Mouse (Mus musculus) hindbrain, embryonic 11.5 days (tissue): ENCODE measurements around the gene Mtif2. TPM values are rescaled to one million over a fixed set of nuclear protein-coding genes. Genes with fewer than 3 reads are reported as not detected.
"Not testable (repeated sequence)": the region's sequence is repeated elsewhere in the genome, so short reads cannot be mapped to it uniquely, and the experiment has no call there.

ENCODE experiments used
- ATAC-seq: fragments of 200-750 bp; cut with Nextera tagmentation; 2 replicates; pipeline ENCODE4 v1.8.0; 2017; ENCODE audit warnings: mild to moderate bottlenecking, moderate TSS enrichment, moderate library complexity; ENCODE audit not compliant: low FRiP score
- DNase-seq: peaks from one replicate; pipeline ENCODE4 v3.0.0-alpha.2; 2015; ENCODE audit warnings: low spot score
- H3K27ac ChIP-seq: fragments of 300-500 bp; sonication (generic); 2 replicates; pipeline ENCODE4 v1.5.1; 2014; ENCODE audit warnings: mild to moderate bottlenecking, low read depth, low read length
- H3K27me3 ChIP-seq: fragments of 300-500 bp; sonication (generic); 2 replicates; pipeline ENCODE4 v1.6.1; 2014; ENCODE audit warnings: mild to moderate bottlenecking, low read length, moderate library complexity, mixed read lengths; ENCODE audit not compliant: control insufficient read depth, insufficient read depth
- H3K36me3 ChIP-seq: fragments of 300-500 bp; sonication (generic); 2 replicates; pipeline ENCODE4 v1.6.1; 2014; ENCODE audit warnings: mild to moderate bottlenecking, low read length, moderate library complexity, mixed read lengths; ENCODE audit not compliant: control insufficient read depth, insufficient read depth
- H3K4me1 ChIP-seq: fragments of 300-500 bp; sonication (generic); replicated peaks from 2 replicates; pipeline ENCODE4 v1.6.1; 2014; ENCODE audit warnings: low read length, mixed read lengths; ENCODE audit not compliant: control insufficient read depth, insufficient read depth
- H3K4me2 ChIP-seq: fragments of 300-500 bp; sonication (generic); replicated peaks from 2 replicates; pipeline ENCODE4 v1.6.1; 2014; ENCODE audit warnings: mild to moderate bottlenecking, low read depth, low read length
- H3K4me3 ChIP-seq: fragments of 300-500 bp; sonication (generic); 2 replicates; pipeline ENCODE4 v1.5.1; 2014; ENCODE audit warnings: low read depth, low read length
- H3K9ac ChIP-seq: fragments of 300-500 bp; sonication (generic); 2 replicates; pipeline ENCODE4 v1.6.1; 2014; ENCODE audit warnings: low read depth, low read length
- H3K9me3 ChIP-seq: fragments of 300-500 bp; sonication (generic); 2 replicates; pipeline ENCODE4 v1.6.1; 2016; ENCODE audit warnings: low read length; ENCODE audit not compliant: control insufficient read depth
- WGBS: fragments of 180-500 bp; shearing (Covaris S2); extraction: QIAGEN DNeasy Blood & Tissue Kit; methylation state at CpG from one replicate; pipeline ENCODE4 v1.1.7; 2014; 5-methylcytosine and 5-hydroxymethylcytosine counted together
- polyA plus RNA-seq: library from polyadenylated mRNA; unstranded; fragments of >200 nt; fragmentation: Nextera tagmentation; extraction: Ambion mirVana; gene quantifications from 2 replicates; pipeline ENCODE4 v1.2.1, GENCODE M21; 2014

Mtif2 gene
- polyA plus RNA-seq, 1 experiment from 2014 or later: 49.9 TPM

DNA sequence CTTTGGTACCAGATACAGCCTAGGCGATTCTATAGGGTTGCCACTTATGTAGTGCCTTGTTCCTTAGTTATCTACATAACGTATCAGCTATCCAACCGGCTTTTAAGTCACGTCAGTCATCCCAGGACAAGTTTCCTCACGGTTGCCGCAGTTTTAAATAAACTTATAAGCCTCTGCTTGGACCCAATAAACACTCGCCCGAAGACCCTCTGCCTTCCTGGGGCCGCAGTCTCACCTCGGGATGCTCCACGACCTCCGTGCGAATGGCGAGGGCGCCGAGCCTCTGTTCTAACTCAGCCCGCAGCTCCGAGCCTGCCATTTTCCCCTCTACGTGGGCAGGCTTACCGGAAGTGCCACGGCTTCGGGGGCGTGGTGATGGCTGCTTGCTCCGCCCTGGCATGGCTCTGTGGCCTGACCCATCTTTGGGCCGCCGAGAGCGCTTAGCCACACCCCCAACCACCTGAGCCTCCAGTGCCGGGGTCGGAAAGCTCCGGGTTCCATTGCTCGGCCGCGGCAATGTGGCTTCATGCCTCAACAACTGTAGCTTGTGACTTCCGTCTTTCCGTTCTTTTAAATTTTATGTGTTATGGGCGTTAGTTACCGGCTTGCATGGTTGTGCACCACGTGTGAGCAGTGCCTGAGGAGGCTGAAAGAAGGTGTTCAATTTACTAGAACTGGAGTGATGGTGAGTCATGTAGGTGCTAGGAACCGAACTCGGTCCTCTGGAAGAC lies 11.4 kb upstream of the Mtif2 start, which contains the start of gene Prorsd1:
Prorsd1 (minus strand) TSS at position 352 of the 731 bp plus-strand sequence.
- no peaks in the 10 kb centered on the region for H3K4me1 ChIP-seq
- H3K36me3 ChIP-seq: no peaks in the 10 kb centered on the region
- H3K9me3 ChIP-seq: no peaks in the 10 kb centered on the region
- 4% methylated on average over 40 of the region's 40 CpGs for WGBS
- H3K27me3 ChIP-seq: no peaks in the 10 kb centered on the region
- peak; percentile 99 for ATAC-seq
- peak within 1 kb of the TSS; percentile 40; the same call in 1 of the 2 replicates for H3K27ac ChIP-seq
- peak within 1 kb of the TSS; percentile 56 for H3K4me3 ChIP-seq
- H3K9ac ChIP-seq: peak within 1 kb of the TSS; percentile 68
- DNase-seq: peak; percentile 93
- peak within 1 kb of the TSS; percentile 55 for H3K4me2 ChIP-seq

DNA sequence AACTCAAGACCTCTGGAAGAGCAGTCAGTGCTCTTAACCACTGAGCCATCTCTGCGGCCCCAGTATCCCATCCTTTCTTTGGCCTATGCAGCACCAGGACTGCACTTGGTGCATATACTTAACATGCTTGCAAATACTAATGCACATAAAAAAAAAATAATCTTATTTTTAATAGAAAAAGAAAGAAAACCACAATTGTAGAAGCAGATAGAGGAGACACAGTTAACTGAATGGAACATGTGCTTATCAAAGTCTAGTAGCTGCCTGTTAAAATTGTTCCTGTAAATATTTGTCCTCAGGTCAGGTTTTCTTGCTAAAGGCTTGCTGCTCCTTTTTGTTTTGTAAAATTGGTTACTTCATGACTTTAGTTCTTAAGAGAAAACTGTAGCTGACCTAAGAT lies 12.0 kb downstream of the Mtif2 start:
- Histone ChIP-seq H3K4me3 (no peak overlapping the region), H3K36me3 (peaks cover 3% of the 10 kb centered on the region; the same call in 1 of the 2 replicates), H3K27ac (no peak overlapping the region), H3K9ac (no peak overlapping the region), H3K4me1 (no peaks in the 10 kb centered on the region), H3K9me3 (no peaks in the 10 kb centered on the region), H3K27me3 (no peaks in the 10 kb centered on the region), H3K4me2 (no peak overlapping the region)
- no peak for ATAC-seq
- 92% methylated on average over 1 of the region's 1 CpGs for WGBS
- no peak for DNase-seq

GRCm38 (mm10) chr11:29544225-29544945 lies 18.2 kb downstream of the Mtif2 start:
- H3K9ac ChIP-seq: no peak overlapping the region
- H3K36me3 ChIP-seq: peaks cover 4% of the 10 kb centered on the region; the same call in 1 of the 2 replicates
- H3K9me3 ChIP-seq: no peaks in the 10 kb centered on the region
- ATAC-seq (no peak), DNase-seq (no peak)
- no peak overlapping the region for H3K4me3 ChIP-seq
- no peak overlapping the region for H3K27ac ChIP-seq
- no peak overlapping the region for H3K4me2 ChIP-seq
- 91% methylated on average over 3 of the region's 3 CpGs for WGBS
- no peaks in the 10 kb centered on the region for H3K27me3 ChIP-seq
- no peaks in the 10 kb centered on the region for H3K4me1 ChIP-seq

- H3K9me3 ChIP-seq, ATAC-seq, H3K36me3 ChIP-seq, H3K4me3 ChIP-seq, H3K27me3 ChIP-seq, H3K4me2 ChIP-seq, H3K27ac ChIP-seq, H3K4me1 ChIP-seq, H3K9ac ChIP-seq, DNase-seq: not testable (repeated sequence)
- 97% methylated on average over 4 of the region's 4 CpGs for WGBS
Measured at GRCm38 (mm10) chr11:29545150-29545752, 19.0 kb downstream of the Mtif2 start.

- DNase-seq, H3K27ac ChIP-seq, ATAC-seq, H3K9ac ChIP-seq, H3K4me1 ChIP-seq, H3K27me3 ChIP-seq, H3K36me3 ChIP-seq, H3K9me3 ChIP-seq: not testable (repeated sequence)
- WGBS: 92% methylated on average over 2 of the region's 2 CpGs
- H3K4me3 ChIP-seq: peak overlapping the region; percentile 71
- H3K4me2 ChIP-seq: peak overlapping the region; percentile 26; the same call in 1 of the 2 replicates
Measured at GRCm38 (mm10) chr11:29546297-29546696, 20.1 kb downstream of the Mtif2 start.

DNA sequence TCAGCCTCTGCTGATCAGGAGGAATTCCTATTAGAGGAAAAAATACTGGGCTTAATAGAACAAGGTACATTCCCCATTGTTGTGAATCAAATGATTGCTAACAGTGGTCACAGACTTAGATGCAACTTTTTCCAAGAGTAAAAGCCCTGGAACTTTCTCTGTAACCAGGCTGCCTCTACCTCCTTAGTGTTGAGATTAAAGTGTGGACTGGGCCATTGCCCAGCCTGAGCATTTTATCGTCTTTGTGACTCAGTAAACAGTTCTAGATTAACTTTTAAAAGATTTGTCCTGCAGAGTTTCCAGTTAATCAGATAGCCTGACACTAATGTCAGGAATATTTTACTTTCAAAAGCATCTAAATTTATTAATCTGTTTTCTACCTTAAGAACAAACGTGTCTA lies 20.6 kb downstream of the Mtif2 start:
- DNase-seq (no peak), ATAC-seq (no peak)
- Histone ChIP-seq H3K9me3 (no peaks in the 10 kb centered on the region), H3K36me3 (peaks cover 4% of the 10 kb centered on the region; the same call in 1 of the 2 replicates), H3K4me2 (peak overlapping the region; percentile 26), H3K27me3 (no peaks in the 10 kb centered on the region), H3K27ac (no peak overlapping the region), H3K9ac (peak overlapping the region; percentile 90), H3K4me3 (peak overlapping the region; percentile 71), H3K4me1 (no peaks in the 10 kb centered on the region)
- 34% methylated on average over 2 of the region's 2 CpGs for WGBS

GRCm38 (mm10) chr11:29547249-29547751 lies 21.1 kb downstream of the Mtif2 start:
- Histone ChIP-seq H3K27ac (peak overlapping the region; percentile 60; the same call in 1 of the 2 replicates), H3K9ac (peak overlapping the region; percentile 90), H3K36me3 (peaks cover 4% of the 10 kb centered on the region; the same call in 1 of the 2 replicates), H3K4me1 (no peaks in the 10 kb centered on the region), H3K4me2 (peak overlapping the region; percentile 26), H3K4me3 (peak overlapping the region; percentile 71), H3K9me3 (no peaks in the 10 kb centered on the region), H3K27me3 (no peaks in the 10 kb centered on the region)
- ATAC-seq (peak; percentile 13; the same call in 1 of the 2 replicates), DNase-seq (no peak)
- under 1% methylated on average over 27 of the region's 27 CpGs for WGBS

DNA sequence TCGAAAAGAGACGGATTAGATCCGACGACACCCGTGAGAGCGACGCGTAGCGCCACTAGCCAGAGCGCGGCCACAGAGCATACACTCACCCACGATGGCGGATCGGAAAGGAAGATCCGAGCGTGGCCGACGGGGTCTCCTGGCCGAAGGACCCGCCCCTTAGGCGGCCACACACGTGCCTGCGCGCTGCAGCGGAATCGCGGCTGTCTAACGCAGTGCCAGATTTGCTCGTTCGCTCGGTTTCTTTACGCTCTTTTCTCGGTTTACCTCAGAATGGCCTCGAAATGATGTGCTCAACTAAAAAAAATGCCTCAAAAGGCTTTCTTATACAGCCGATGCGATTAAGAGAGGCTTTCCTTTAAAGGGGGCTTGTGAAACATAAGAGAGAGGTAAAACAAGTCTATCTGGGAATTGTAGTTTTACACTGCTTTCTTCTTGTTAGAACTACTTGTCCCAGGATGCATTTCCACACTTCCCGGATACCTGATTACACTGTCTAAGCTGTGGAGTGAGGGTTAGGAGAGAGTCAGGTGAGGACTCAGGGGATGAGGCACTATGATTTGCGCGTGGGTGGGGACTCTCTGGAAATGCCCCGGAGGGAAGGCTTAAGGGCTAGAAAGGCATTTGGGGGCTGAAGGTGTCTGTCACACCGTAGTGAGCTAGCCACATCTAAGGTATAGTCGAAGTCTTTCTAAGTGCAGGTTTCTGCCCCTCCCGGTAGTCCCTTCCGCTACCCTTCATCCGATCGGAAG lies 21.7 kb downstream of the Mtif2 start, which contains the start of the genes Clhc1 and Rps27a:
Clhc1 (plus strand) TSS at position 199 of the 752 bp plus-strand sequence.
Rps27a (minus strand) TSS at position 358 of the 752 bp plus-strand sequence.
- H3K4me1 ChIP-seq: no peaks in the 10 kb centered on the region
- H3K4me2 ChIP-seq: peak within 1 kb of the TSS; percentile 51
- H3K4me3 ChIP-seq: peak within 1 kb of the TSS; percentile 71
- DNase-seq (peak; percentile 95), ATAC-seq (peak; percentile 97)
- H3K9ac ChIP-seq: peak within 1 kb of the TSS; percentile 90
- no peaks in the 10 kb centered on the region for H3K9me3 ChIP-seq
- H3K36me3 ChIP-seq: peaks cover 4% of the 10 kb centered on the region; the same call in 1 of the 2 replicates
- peak within 1 kb of the TSS; percentile 60; the same call in 1 of the 2 replicates for H3K27ac ChIP-seq
- no peaks in the 10 kb centered on the region for H3K27me3 ChIP-seq
- WGBS: under 1% methylated on average over 46 of the region's 46 CpGs
